Mouse (Mus musculus) bone marrow, adult 2 months (tissue): ENCODE data around the gene Doc2b. TPM values are rescaled to one million over a fixed set of nuclear protein-coding genes. Genes with fewer than 3 reads are reported as not detected.

Source experiments
- H3K27ac ChIP-seq: fragments of 200-500 bp; 2 replicates; pipeline ENCODE4 v1.5.1; 2012; ENCODE audit warnings: low read depth, mild to moderate bottlenecking, control low read depth, inconsistent platforms, low read length; ENCODE audit not compliant: control insufficient read depth, poor library complexity, insufficient read depth
- H3K4me1 ChIP-seq: fragments of 200-500 bp; 2 replicates; pipeline ENCODE4 v1.6.1; 2011; ENCODE audit warnings: low read length; ENCODE audit not compliant: control insufficient read depth, insufficient read depth
- H3K4me3 ChIP-seq: fragments of 200-500 bp; replicated peaks from 2 replicates; pipeline ENCODE3; 2011; ENCODE audit warnings: mild to moderate bottlenecking, low read depth, low read length, control low read depth; ENCODE audit not compliant: control insufficient read depth
- CTCF ChIP-seq: fragments of 200-500 bp; IDR thresholded peaks from 2 replicates; pipeline ENCODE4 v1.5.1; 2011; ENCODE audit warnings: low read length, control low read depth; ENCODE audit not compliant: control insufficient read depth, insufficient read depth
- POLR2A ChIP-seq: fragments of 200-500 bp; IDR thresholded peaks from 2 replicates; pipeline ENCODE4 v1.6.1; 2011; ENCODE audit warnings: low read depth, mild to moderate bottlenecking, control low read depth, low read length, borderline replicate concordance; ENCODE audit not compliant: control insufficient read depth
- WGBS: fragments of 180-500 bp; shearing (Covaris S2); methylation state at CpG from one replicate; pipeline ENCODE4 v1.1.7; 2018; 5-methylcytosine and 5-hydroxymethylcytosine counted together
- polyA plus RNA-seq: library from polyadenylated mRNA; stranded (reverse); fragments of >200 nt; gene quantifications from 2 replicates; pipeline ENCODE4 v1.2.4, GENCODE M21; 2011; ENCODE audit warnings: low replicate concordance; ENCODE audit not compliant: missing spikeins, insufficient read depth, insufficient read length

Gene Doc2b
- polyA plus RNA-seq, 1 experiment = not detected

DNA sequence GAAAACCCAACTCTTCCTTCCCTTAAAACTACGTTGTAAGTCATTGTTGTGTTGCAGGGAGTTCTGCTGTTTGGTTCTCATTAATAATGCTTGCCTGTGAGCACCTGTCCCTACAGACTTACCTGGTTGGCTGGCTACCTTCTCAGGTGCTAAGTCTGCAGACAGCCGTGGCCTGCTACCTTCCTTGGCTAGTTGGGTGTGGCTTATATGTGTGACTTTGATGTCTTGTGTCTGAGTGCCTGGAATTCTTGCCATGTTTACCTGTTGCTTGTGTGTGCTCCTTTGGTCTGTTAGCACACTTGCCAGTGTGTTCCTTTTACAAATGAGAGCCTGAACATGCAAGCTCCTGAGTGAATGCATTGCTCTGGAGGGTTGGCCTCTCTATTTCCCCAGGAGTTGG lies 33.1 kb downstream of the Doc2b start:
- 85% methylated on average over 2 of the region's 2 CpGs for WGBS
- no peak overlapping the region for H3K27ac ChIP-seq
- H3K4me3 ChIP-seq = no peak overlapping the region
- TF ChIP-seq CTCF (no peak), POLR2A (no peak)
- H3K4me1 ChIP-seq = peaks cover 1% of the 10 kb centered on the region; the same call in 1 of the 2 replicates

- Histone ChIP-seq H3K27ac (no peak overlapping the region), H3K4me1 (peaks cover 1% of the 10 kb centered on the region; the same call in 1 of the 2 replicates), H3K4me3 (no peak overlapping the region)
- 87% methylated on average over 5 of the region's 5 CpGs for WGBS
- TF ChIP-seq CTCF (no peak), POLR2A (no peak)
Measured at GRCm38 (mm10) chr11:75760785-75761184, 35.1 kb downstream of the Doc2b start.

DNA sequence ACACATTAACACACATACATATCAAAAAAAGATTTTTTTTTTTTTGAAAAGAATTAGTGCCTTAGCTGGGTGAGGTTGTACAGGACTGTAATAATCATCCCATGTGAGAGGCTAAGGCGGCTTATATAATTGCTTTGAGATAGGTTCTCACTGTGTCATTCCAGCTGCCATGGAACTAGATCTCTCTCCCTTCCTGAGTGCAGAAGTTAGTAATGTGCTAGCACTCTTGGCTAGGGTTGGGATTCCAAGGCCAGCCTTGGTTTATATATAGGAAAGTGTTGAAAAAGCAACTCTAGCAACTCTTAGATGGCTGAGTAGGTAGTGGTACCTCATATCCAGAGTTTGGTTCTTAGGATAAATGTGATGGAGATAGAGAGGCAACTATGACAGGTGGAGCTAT lies 37.3 kb downstream of the Doc2b start:
- no peak overlapping the region for H3K4me3 ChIP-seq
- 91% methylated on average over 1 of the region's 1 CpGs for WGBS
- H3K27ac ChIP-seq = no peak overlapping the region
- TF ChIP-seq POLR2A (no peak), CTCF (no peak)
- H3K4me1 ChIP-seq = peaks cover 1% of the 10 kb centered on the region; the same call in 1 of the 2 replicates

DNA sequence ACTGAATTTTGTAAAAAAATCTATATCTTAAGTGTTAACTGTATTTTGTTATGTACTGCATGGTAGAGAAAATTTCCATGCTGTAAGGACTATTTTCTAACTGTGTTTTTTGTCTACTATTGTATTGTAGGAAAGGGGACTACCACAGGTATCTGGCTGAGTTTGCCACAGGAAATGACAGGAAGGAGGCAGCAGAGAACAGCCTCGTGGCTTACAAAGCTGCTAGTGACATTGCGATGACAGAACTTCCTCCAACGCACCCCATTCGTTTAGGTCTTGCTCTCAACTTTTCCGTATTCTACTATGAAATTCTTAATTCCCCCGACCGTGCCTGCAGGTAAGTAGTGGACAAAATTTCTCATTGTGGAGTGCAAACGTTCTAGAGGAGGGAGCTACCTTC lies 39.2 kb downstream of the Doc2b start:
- H3K4me3 ChIP-seq = no peak overlapping the region
- H3K27ac ChIP-seq = no peak overlapping the region
- no peak for TF ChIP-seq POLR2A
- no peak for TF ChIP-seq CTCF
- H3K4me1 ChIP-seq = peaks cover 1% of the 10 kb centered on the region; the same call in 1 of the 2 replicates
- WGBS = 34% methylated on average over 8 of the region's 8 CpGs

- 61% methylated on average over 4 of the region's 4 CpGs for WGBS
- no peak overlapping the region for H3K27ac ChIP-seq
- no peak overlapping the region for H3K4me3 ChIP-seq
- 0 out of 2 replicates have a peak, but pooled peaks cover 2% of the 10 kb centered on the region for H3K4me1 ChIP-seq
- TF ChIP-seq CTCF = no peak
- TF ChIP-seq POLR2A = no peak
Measured at GRCm38 (mm10) chr11:75751082-75751481, 44.8 kb downstream of the Doc2b start.

GRCm38 (mm10) chr11:75750537-75750936 lies 45.3 kb downstream of the Doc2b start:
- Histone ChIP-seq H3K4me3 (no peak overlapping the region), H3K27ac (no peak overlapping the region), H3K4me1 (0 out of 2 replicates have a peak, but pooled peaks cover 2% of the 10 kb centered on the region)
- TF ChIP-seq CTCF (no peak), POLR2A (no peak)
- WGBS = 88% methylated on average over 1 of the region's 1 CpGs

DNA sequence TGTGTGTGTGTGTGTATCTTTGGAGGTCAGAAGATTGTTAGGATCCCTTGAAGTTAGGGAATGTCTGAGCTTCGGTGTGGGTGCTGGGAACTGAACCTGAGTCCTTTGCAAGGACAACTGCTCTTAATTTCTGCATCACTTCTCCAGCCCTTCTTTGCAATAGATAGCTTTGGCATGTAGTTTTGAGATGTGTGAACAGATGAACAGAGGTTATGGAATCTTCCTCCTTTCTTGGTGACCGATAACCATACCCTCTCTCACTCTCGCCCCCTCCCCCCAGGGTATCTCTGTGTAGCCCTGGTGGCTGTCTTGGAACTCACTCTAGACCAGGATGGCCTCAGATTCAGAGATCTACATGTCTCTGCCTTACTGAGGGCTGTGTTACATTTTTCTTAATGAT lies 51.1 kb downstream of the Doc2b start:
- WGBS = 80% methylated on average over 3 of the region's 3 CpGs
- 0 out of 2 replicates have a peak, but pooled peaks cover 2% of the 10 kb centered on the region for H3K4me1 ChIP-seq
- no peak for TF ChIP-seq POLR2A
- TF ChIP-seq CTCF = no peak
- H3K27ac ChIP-seq = no peak overlapping the region
- H3K4me3 ChIP-seq = no peak overlapping the region

DNA sequence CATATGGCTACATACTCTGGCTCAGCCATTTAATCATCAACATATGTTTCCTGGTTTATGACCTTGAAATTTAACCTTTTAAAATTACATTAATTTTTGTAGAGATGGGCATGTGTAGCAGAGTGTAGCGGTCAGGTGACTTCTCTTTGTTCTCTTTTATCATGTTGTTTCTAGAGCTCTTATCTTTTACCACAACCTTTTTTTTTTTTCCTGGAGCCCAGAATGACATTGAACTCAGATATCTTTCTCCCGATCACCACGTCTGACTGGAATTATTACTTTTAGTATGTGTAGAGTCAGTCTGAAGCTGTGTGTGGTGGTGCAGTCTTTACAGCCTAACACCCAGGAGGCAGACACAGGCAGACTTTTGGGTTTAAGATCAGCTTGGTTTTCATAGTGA lies 54.2 kb downstream of the Doc2b start:
- no peak for TF ChIP-seq POLR2A
- Histone ChIP-seq H3K4me1 (peaks cover 2% of the 10 kb centered on the region), H3K4me3 (no peak overlapping the region), H3K27ac (no peak overlapping the region)
- 54% methylated on average over 3 of the region's 3 CpGs for WGBS

- TF ChIP-seq POLR2A = no peak
- no peak for TF ChIP-seq CTCF
- no peak overlapping the region for H3K27ac ChIP-seq
- WGBS = 53% methylated on average over 3 of the region's 3 CpGs
- H3K4me3 ChIP-seq = no peak overlapping the region
- peaks cover 2% of the 10 kb centered on the region for H3K4me1 ChIP-seq
Measured at GRCm38 (mm10) chr11:75740204-75740603, 55.6 kb downstream of the Doc2b start.
